Comparison of ENCODE assay signal across 19 mouse cellular contexts in the genomic region with DNA sequence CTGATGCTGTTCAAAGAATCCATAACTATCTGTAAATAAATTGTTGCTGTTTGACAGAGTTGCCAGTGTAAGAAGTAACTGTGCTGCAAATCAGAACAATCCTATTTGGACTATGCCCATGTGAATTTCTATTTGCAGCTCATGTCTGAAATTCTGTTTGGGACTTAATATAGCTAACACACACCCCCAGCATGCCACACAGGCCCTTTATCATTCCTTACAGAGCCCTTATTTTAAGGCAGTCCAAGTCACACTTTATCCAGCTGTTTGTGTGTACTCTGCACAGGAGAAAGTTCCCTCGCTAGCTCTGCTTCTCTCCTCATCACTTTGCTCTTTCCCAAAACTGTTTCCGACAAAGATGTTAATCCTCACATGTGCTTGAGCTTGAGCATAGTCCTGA.
"Had no signal": no experiment of that assay in that cellular context is flagged by ENCODE, and none has a peak within 500 bp of the region (broad histone marks: within the 10 kb centered on the region; RNA-seq: fewer than 3 reads in every experiment).

No protein-coding gene starts in this region.

- H3K27ac ChIP-seq: limb, embryonic 12.5 days; limb, embryonic 15.5 days; liver, embryonic 14.5 days; macrophage; midbrain, embryonic 12.5 days; midbrain, embryonic 15.5 days; neural tube, embryonic 12.5 days; neural tube, embryonic 15.5 days; stomach, embryonic 15.5 days had no signal

- H3K27me3 ChIP-seq: limb, embryonic 12.5 days; limb, embryonic 15.5 days; midbrain, embryonic 12.5 days; midbrain, embryonic 15.5 days; neural tube, embryonic 12.5 days; neural tube, embryonic 15.5 days; stomach, embryonic 15.5 days had no signal

- ATAC-seq: liver, postnatal 0 days; lung, postnatal 0 days; midbrain, embryonic 15.5 days had no signal

- DNase-seq: kidney, postnatal 14 days; kidney, postnatal 4 days; left cerebral cortex, postnatal 4 days; liver, postnatal 0 days; lung, embryonic 14.5 days; right cerebral cortex, postnatal 25 days; spleen, adult 18-20 months; thymus, postnatal 25 days had no signal

- H3K4me2 ChIP-seq: limb, embryonic 12.5 days; limb, embryonic 15.5 days; liver, embryonic 11.5 days; lung, embryonic 14.5 days; midbrain, embryonic 12.5 days; midbrain, embryonic 15.5 days; neural tube, embryonic 12.5 days; neural tube, embryonic 15.5 days; stomach, embryonic 15.5 days had no signal

- H3K4me3 ChIP-seq: limb, embryonic 12.5 days; limb, embryonic 15.5 days; midbrain, embryonic 12.5 days; midbrain, embryonic 15.5 days; neural tube, embryonic 12.5 days; neural tube, embryonic 15.5 days; stomach, embryonic 15.5 days had no signal

- H3K4me1 ChIP-seq: limb, embryonic 12.5 days; limb, embryonic 15.5 days; midbrain, embryonic 12.5 days; midbrain, embryonic 15.5 days; neural tube, embryonic 12.5 days; neural tube, embryonic 15.5 days; stomach, embryonic 15.5 days had no signal

- H3K9me3 ChIP-seq: limb, embryonic 12.5 days; limb, embryonic 15.5 days; midbrain, embryonic 12.5 days; midbrain, embryonic 15.5 days; neural tube, embryonic 12.5 days; neural tube, embryonic 15.5 days; stomach, embryonic 15.5 days had no signal

- H3K9ac ChIP-seq: limb, embryonic 12.5 days; limb, embryonic 15.5 days; liver, embryonic 14.5 days; liver, postnatal 0 days; lung, embryonic 14.5 days; midbrain, embryonic 12.5 days; midbrain, embryonic 15.5 days; neural tube, embryonic 12.5 days; neural tube, embryonic 15.5 days; stomach, embryonic 15.5 days had no signal
